Mouse (Mus musculus) forebrain, embryonic 14.5 days (tissue): Measurements from ENCODE around the gene Lrba. TPM values are rescaled to one million over a fixed set of nuclear protein-coding genes. Genes with fewer than 3 reads are reported as not detected.
A peak's percentile ranks its signal among the peaks of the same experiment; 100 is the strongest.

Experiments used
- ATAC-seq: fragments of 200-750 bp; cut with Nextera tagmentation; 2 replicates; pipeline ENCODE4 v1.8.0; 2017; ENCODE audit warnings: mild to moderate bottlenecking, moderate library complexity
- DNase-seq: peaks from one replicate; pipeline ENCODE4 v3.0.0-alpha.2; 2015; ENCODE audit warnings: low spot score
- H3K27ac ChIP-seq: fragments of 300-500 bp; sonication (generic); 2 replicates; pipeline ENCODE4 v1.5.1; 2014; ENCODE audit warnings: low read depth, mild to moderate bottlenecking, control low read depth, low read length, moderate library complexity
- H3K27me3 ChIP-seq: fragments of 300-500 bp; sonication (generic); replicated peaks from 2 replicates; pipeline ENCODE4 v1.6.1; 2014; ENCODE audit warnings: low read length, control low read depth, mixed read lengths; ENCODE audit not compliant: control insufficient read depth, insufficient read depth
- H3K36me3 ChIP-seq: fragments of 300-500 bp; sonication (generic); 2 replicates; pipeline ENCODE4 v1.6.1; 2014; ENCODE audit warnings: low read length, control low read depth; ENCODE audit not compliant: control insufficient read depth, insufficient read depth
- H3K4me1 ChIP-seq: fragments of 300-500 bp; sonication (generic); 2 replicates; pipeline ENCODE4 v1.6.1; 2014; ENCODE audit warnings: antibody characterized with exemption, low read length, control low read depth; ENCODE audit not compliant: control insufficient read depth, insufficient read depth
- H3K4me2 ChIP-seq: fragments of 300-500 bp; sonication (generic); 2 replicates; pipeline ENCODE4 v1.6.1; 2014; ENCODE audit warnings: mild to moderate bottlenecking, control low read depth, low read length
- H3K4me3 ChIP-seq: fragments of 300-500 bp; sonication (generic); 2 replicates; pipeline ENCODE4 v1.5.1; 2014; ENCODE audit warnings: low read depth, low read length, control low read depth
- H3K9ac ChIP-seq: fragments of 300-500 bp; sonication (generic); 2 replicates; pipeline ENCODE4 v1.6.1; 2014; ENCODE audit warnings: mild to moderate bottlenecking, low read length, control low read depth, moderate library complexity
- H3K9me3 ChIP-seq: fragments of 300-500 bp; sonication (generic); replicated peaks from 2 replicates; pipeline ENCODE4 v1.6.1; 2016; ENCODE audit warnings: low read length, control low read depth, mixed read lengths; ENCODE audit not compliant: control insufficient read depth
- WGBS: fragments of 180-500 bp; shearing (Covaris S2); extraction: QIAGEN DNeasy Blood & Tissue Kit; methylation state at CpG from one replicate; pipeline ENCODE4 v1.1.7; 2014; 5-methylcytosine and 5-hydroxymethylcytosine counted together
- polyA plus RNA-seq: library from polyadenylated mRNA; unstranded; fragments of >200 nt; fragmentation: Nextera tagmentation; extraction: Ambion mirVana; gene quantifications from 2 replicates; pipeline ENCODE4 v1.2.1, GENCODE M21; 2014

Lrba gene
- polyA plus RNA-seq, 1 experiment from 2014 or later, result 2.9 TPM

DNA sequence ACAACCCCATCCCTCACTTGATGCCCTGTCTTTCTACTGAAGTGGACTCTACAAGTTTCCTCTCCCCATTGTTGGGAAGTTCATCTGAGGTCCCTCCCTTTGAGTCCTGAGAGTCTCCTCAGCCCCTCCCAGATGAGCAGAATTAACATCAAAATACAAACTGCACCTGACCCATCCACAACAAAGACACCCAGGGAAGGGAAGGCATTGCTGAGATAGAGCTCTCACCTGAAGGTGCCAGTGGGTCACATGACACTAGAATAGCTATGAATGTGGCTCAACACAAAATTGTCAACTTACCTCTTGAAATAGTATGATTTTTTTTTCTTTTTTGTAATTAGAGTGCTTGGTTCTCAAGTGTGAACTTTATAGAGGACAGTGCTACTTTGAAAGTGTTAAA, 468.3 kb downstream of the Lrba start:
- no peak for ATAC-seq
- Histone ChIP-seq H3K9ac (no peak overlapping the region), H3K27ac (no peak overlapping the region), H3K9me3 (no peaks in the 10 kb centered on the region), H3K36me3 (no peaks in the 10 kb centered on the region), H3K4me3 (no peak overlapping the region), H3K4me2 (no peak overlapping the region), H3K27me3 (peaks cover 20% of the 10 kb centered on the region), H3K4me1 (no peaks in the 10 kb centered on the region)
- DNase-seq, result no peak

DNA sequence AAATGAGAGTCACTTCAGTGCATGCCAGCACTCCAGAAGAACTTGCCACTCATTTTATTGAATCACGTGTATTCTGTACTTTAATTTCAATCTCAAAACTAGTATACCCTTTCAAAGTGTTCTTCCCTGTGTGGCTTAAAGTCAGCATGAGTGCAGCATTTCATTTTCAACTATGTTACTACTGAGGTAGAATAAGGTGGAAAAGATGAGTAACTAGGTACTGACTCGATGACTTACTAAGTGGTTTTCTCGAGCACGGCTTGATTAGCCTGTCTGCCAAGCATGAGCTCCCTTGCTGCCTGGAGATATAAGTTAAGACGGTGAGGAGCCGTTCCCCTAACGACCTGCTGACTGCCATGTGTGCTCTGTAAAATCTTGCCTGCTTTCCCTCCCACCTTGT, 469.1 kb downstream of the Lrba start:
- ATAC-seq (no peak), DNase-seq (no peak)
- Histone ChIP-seq H3K4me3 (no peak overlapping the region), H3K9ac (no peak overlapping the region), H3K9me3 (no peaks in the 10 kb centered on the region), H3K4me1 (no peaks in the 10 kb centered on the region), H3K4me2 (no peak overlapping the region), H3K36me3 (no peaks in the 10 kb centered on the region), H3K27me3 (peaks cover 22% of the 10 kb centered on the region), H3K27ac (no peak overlapping the region)
- 70% methylated on average over 7 of the region's 7 CpGs for WGBS

DNA sequence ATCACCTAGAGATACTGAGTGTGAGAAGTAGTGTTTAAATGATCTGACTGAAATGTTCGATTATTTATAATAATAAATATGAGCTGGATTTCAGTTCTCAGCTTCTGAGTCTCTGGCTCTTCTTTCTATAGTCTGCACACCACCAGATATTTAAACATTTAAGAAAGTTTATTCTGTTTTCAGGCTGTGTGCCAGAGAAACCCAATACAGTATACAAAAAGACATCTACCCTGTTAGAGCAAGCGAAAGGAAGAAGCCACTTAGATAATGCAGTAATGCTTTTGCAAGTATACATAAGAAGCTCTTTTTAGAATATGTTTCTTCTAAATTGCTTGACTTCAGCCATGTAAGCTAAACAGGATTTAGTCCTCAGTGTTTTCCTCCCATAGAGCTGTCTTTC, 474.5 kb downstream of the Lrba start:
- Histone ChIP-seq H3K9ac (no peak overlapping the region), H3K4me2 (no peak overlapping the region), H3K4me1 (peaks cover 7% of the 10 kb centered on the region; the same call in 1 of the 2 replicates), H3K4me3 (no peak overlapping the region), H3K36me3 (no peaks in the 10 kb centered on the region), H3K9me3 (no peaks in the 10 kb centered on the region), H3K27me3 (peaks cover 30% of the 10 kb centered on the region), H3K27ac (no peak overlapping the region)
- 87% methylated on average over 2 of the region's 2 CpGs for WGBS
- DNase-seq, result no peak
- no peak for ATAC-seq

DNA sequence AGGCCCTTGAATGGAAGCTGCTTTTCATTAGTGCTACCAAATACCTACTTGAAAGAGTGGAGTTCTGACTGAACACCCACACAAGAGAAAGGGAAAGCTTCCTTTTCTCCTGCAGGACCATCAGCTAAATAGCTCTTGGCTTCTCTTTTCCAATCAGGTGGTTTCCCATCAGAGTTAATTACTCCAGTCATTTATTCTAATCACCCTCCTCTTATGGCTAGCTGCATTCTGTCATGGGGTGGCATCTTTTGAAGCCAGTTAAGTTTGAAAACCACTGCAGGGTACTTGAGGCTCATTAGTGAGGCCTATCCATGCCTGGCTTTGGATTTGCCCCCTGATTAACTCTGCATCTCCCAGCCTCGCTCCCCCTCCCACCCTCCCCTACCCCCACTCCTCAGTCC, 476.7 kb downstream of the Lrba start:
- H3K4me3 ChIP-seq, result no peak overlapping the region
- peaks cover 7% of the 10 kb centered on the region; the same call in 1 of the 2 replicates for H3K4me1 ChIP-seq
- H3K27me3 ChIP-seq, result peaks cover 24% of the 10 kb centered on the region
- ATAC-seq (peak; percentile 94), DNase-seq (peak; percentile 90)
- no peak overlapping the region for H3K9ac ChIP-seq
- H3K9me3 ChIP-seq, result no peaks in the 10 kb centered on the region
- WGBS, result 0% methylated on average over 1 of the region's 1 CpGs
- no peak overlapping the region for H3K27ac ChIP-seq
- no peaks in the 10 kb centered on the region for H3K36me3 ChIP-seq
- H3K4me2 ChIP-seq, result no peak overlapping the region

GRCm38 (mm10) chr3:86709472-86709871, 485.0 kb downstream of the Lrba start:
- 4% methylated on average over 4 of the region's 4 CpGs for WGBS
- H3K9ac ChIP-seq, result no peak overlapping the region
- peak; percentile 53 for DNase-seq
- ATAC-seq, result no peak
- peaks cover 26% of the 10 kb centered on the region for H3K27me3 ChIP-seq
- no peaks in the 10 kb centered on the region for H3K4me1 ChIP-seq
- no peak overlapping the region for H3K4me3 ChIP-seq
- no peaks in the 10 kb centered on the region for H3K9me3 ChIP-seq
- H3K4me2 ChIP-seq, result no peak overlapping the region
- no peak overlapping the region for H3K27ac ChIP-seq
- H3K36me3 ChIP-seq, result no peaks in the 10 kb centered on the region

DNA sequence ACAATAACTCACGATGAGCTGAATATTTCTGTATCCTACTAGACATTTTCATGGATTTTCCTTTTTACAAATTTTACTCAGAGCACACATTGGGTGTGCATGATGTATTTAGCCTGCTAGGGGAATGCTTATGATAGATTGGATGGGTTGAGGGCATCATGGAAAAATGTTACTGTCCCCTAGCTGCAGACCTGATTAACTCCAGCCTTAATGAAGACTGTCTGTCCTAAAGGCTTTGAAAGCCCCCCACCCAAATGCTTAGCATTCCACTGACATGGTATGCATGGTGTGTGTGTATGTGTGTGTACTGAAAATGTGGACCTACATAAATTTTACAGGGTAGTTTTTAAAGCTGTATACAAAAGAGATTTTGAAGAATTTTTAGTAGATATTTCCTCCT, 487.1 kb downstream of the Lrba start:
- H3K4me1 ChIP-seq, result no peaks in the 10 kb centered on the region
- H3K27ac ChIP-seq, result no peak overlapping the region
- ATAC-seq, result no peak
- H3K36me3 ChIP-seq, result no peaks in the 10 kb centered on the region
- no peaks in the 10 kb centered on the region for H3K9me3 ChIP-seq
- peaks cover 21% of the 10 kb centered on the region for H3K27me3 ChIP-seq
- H3K4me2 ChIP-seq, result no peak overlapping the region
- no peak overlapping the region for H3K4me3 ChIP-seq
- 60% methylated on average over 1 of the region's 1 CpGs for WGBS
- no peak for DNase-seq
- H3K9ac ChIP-seq, result no peak overlapping the region

GRCm38 (mm10) chr3:86712758-86713157, 488.3 kb downstream of the Lrba start:
- Histone ChIP-seq H3K4me1 (no peaks in the 10 kb centered on the region), H3K4me2 (no peak overlapping the region), H3K9ac (no peak overlapping the region), H3K27me3 (peaks cover 13% of the 10 kb centered on the region), H3K27ac (no peak overlapping the region), H3K9me3 (no peaks in the 10 kb centered on the region), H3K36me3 (no peaks in the 10 kb centered on the region), H3K4me3 (no peak overlapping the region)
- ATAC-seq (no peak), DNase-seq (peak; percentile 49)
- 8% methylated on average over 3 of the region's 3 CpGs for WGBS

DNA sequence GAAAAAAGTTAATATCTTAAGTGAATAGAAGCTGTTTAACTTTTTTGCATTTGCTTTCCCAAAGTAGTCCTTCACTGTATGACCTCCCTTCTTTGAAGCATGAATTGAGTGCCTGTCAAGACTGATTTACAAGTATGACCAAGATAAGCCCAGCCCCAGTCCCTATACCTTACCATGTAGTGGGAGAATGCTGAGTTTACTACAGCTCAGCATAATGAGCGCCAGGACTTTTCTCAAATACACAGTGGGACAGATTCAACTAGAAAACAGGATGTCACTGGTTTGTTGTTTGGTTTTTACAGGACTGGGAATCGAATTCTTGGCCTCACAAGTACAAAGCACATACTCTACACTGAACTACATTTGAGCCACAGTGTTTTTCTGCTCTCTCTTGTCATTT, 490.0 kb downstream of the Lrba start:
- Histone ChIP-seq H3K27me3 (peaks cover 9% of the 10 kb centered on the region; the same call in 1 of the 2 replicates), H3K4me1 (no peaks in the 10 kb centered on the region), H3K4me3 (no peak overlapping the region), H3K9ac (no peak overlapping the region), H3K4me2 (no peak overlapping the region), H3K36me3 (no peaks in the 10 kb centered on the region), H3K27ac (no peak overlapping the region), H3K9me3 (no peaks in the 10 kb centered on the region)
- ATAC-seq (no peak), DNase-seq (no peak)
- WGBS, result 83% methylated on average over 2 of the region's 2 CpGs

GRCm38 (mm10) chr3:86723415-86724298, 499.2 kb downstream of the Lrba start:
- H3K27ac ChIP-seq, result no peak overlapping the region
- 45% methylated on average over 9 of the region's 9 CpGs for WGBS

More at GRCm38 (mm10) chr3:86723415-86724298, 499.2 kb downstream of the Lrba start:
- H3K27me3 ChIP-seq, result no peaks in the 10 kb centered on the region
- H3K4me3 ChIP-seq, result no peak overlapping the region
- H3K36me3 ChIP-seq, result no peaks in the 10 kb centered on the region
- H3K4me2 ChIP-seq, result no peak overlapping the region
- H3K9ac ChIP-seq, result no peak overlapping the region
- no peak for DNase-seq
- H3K9me3 ChIP-seq, result no peaks in the 10 kb centered on the region
- no peak for ATAC-seq
- no peaks in the 10 kb centered on the region for H3K4me1 ChIP-seq
